Mouse (Mus musculus) C2C12 (cell line): ENCODE data around the gene Colec11.

Experiments
- CTCF ChIP-seq: IDR thresholded peaks from one replicate; pipeline ENCODE4 v1.5.1; 2011; ENCODE audit not compliant: control insufficient read depth, insufficient read depth, insufficient read length
- MAX ChIP-seq: IDR thresholded peaks from one replicate; pipeline ENCODE4 v1.6.1; 2011; ENCODE audit warnings: mild to moderate bottlenecking, control low read depth
- MYOD1 ChIP-seq: IDR thresholded peaks from one replicate; pipeline ENCODE4 v1.6.1; 2011; ENCODE audit warnings: low read depth; ENCODE audit not compliant: control insufficient read depth, insufficient read length
- USF1 ChIP-seq: IDR thresholded peaks from one replicate; pipeline ENCODE4 v1.6.1; 2011; ENCODE audit warnings: low read depth, mild to moderate bottlenecking, control low read depth, moderate library complexity

- no peak for TF ChIP-seq MYOD1
- TF ChIP-seq CTCF = no peak
- no peak for TF ChIP-seq USF1
- TF ChIP-seq MAX = no peak
Measured at GRCm38 (mm10) chr12:28590428-28590827, 32.7 kb downstream of the Colec11 start.
